Mouse (Mus musculus) hindbrain, embryonic 13.5 days (tissue): Measurements from ENCODE around the gene Olfr623. TPM values are rescaled to one million over a fixed set of nuclear protein-coding genes. Genes with fewer than 3 reads are reported as not detected.

Experiments
- ATAC-seq: fragments of 200-750 bp; cut with Nextera tagmentation; 2 replicates; pipeline ENCODE4 v1.8.0; 2017; ENCODE audit warnings: moderate TSS enrichment; ENCODE audit not compliant: low FRiP score
- H3K27ac ChIP-seq: fragments of 300-500 bp; sonication (generic); 2 replicates; pipeline ENCODE4 v1.5.1; 2015; ENCODE audit warnings: inconsistent platforms, mild to moderate bottlenecking, moderate library complexity
- H3K27me3 ChIP-seq: fragments of 300-500 bp; sonication (generic); 2 replicates; pipeline ENCODE4 v1.6.1; 2015; ENCODE audit warnings: mild to moderate bottlenecking, inconsistent platforms
- H3K36me3 ChIP-seq: fragments of 300-500 bp; sonication (generic); 2 replicates; pipeline ENCODE4 v1.6.1; 2015; ENCODE audit warnings: mild to moderate bottlenecking, inconsistent platforms
- H3K4me1 ChIP-seq: fragments of 300-500 bp; sonication (generic); replicated peaks from 2 replicates; pipeline ENCODE4 v1.6.1; 2015; ENCODE audit warnings: inconsistent platforms
- H3K4me2 ChIP-seq: fragments of 300-500 bp; sonication (generic); 2 replicates; pipeline ENCODE4 v1.6.1; 2015; ENCODE audit warnings: inconsistent platforms, mild to moderate bottlenecking, moderate library complexity
- H3K4me3 ChIP-seq: fragments of 300-500 bp; sonication (generic); 2 replicates; pipeline ENCODE4 v1.5.1; 2015; ENCODE audit warnings: mild to moderate bottlenecking, inconsistent platforms
- H3K9ac ChIP-seq: fragments of 300-500 bp; sonication (generic); 2 replicates; pipeline ENCODE4 v1.6.1; 2015; ENCODE audit warnings: mild to moderate bottlenecking, inconsistent platforms
- H3K9me3 ChIP-seq: fragments of 300-500 bp; sonication (generic); 2 replicates; pipeline ENCODE4 v1.6.1; 2016; ENCODE audit warnings: inconsistent platforms
- WGBS: fragments of 180-500 bp; shearing (Covaris S2); methylation state at CpG from one replicate; pipeline ENCODE4 v1.1.7; 2015; 5-methylcytosine and 5-hydroxymethylcytosine counted together
- polyA plus RNA-seq: library from polyadenylated mRNA; unstranded; fragments of >200 nt; fragmentation: Nextera tagmentation; extraction: Ambion mirVana; gene quantifications from 2 replicates; pipeline ENCODE4 v1.2.1, GENCODE M21; 2015

The Olfr623 gene
- polyA plus RNA-seq = not detected in 2 replicates

- Histone ChIP-seq H3K27me3 (no peaks in the 10 kb centered on the region), H3K9me3 (no peaks in the 10 kb centered on the region), H3K4me1 (no peaks in the 10 kb centered on the region), H3K4me2 (no peak within 1 kb of the TSS), H3K36me3 (no peaks in the 10 kb centered on the region), H3K9ac (no peak within 1 kb of the TSS), H3K27ac (no peak within 1 kb of the TSS), H3K4me3 (no peak within 1 kb of the TSS)
- no peak for ATAC-seq
Measured at GRCm38 (mm10) chr7:103663598-103663997, at the start of gene Olfr623. Olfr623 (minus strand) TSS chr7:103663698.

- no peak overlapping the region for H3K9ac ChIP-seq
- no peak overlapping the region for H3K4me3 ChIP-seq
- H3K27me3 ChIP-seq = no peaks in the 10 kb centered on the region
- no peaks in the 10 kb centered on the region for H3K4me1 ChIP-seq
- ATAC-seq = no peak
- WGBS = 38% methylated on average over 2 of the region's 2 CpGs
- H3K36me3 ChIP-seq = no peaks in the 10 kb centered on the region
- no peak overlapping the region for H3K4me2 ChIP-seq
- no peak overlapping the region for H3K27ac ChIP-seq
- no peaks in the 10 kb centered on the region for H3K9me3 ChIP-seq
Measured at GRCm38 (mm10) chr7:103712024-103712423, 48.5 kb upstream of the Olfr623 start.

GRCm38 (mm10) chr7:103699469-103699868, 36.0 kb upstream of the Olfr623 start:
- Histone ChIP-seq H3K27ac (no peak overlapping the region), H3K4me2 (no peak overlapping the region), H3K9me3 (no peaks in the 10 kb centered on the region), H3K4me1 (no peaks in the 10 kb centered on the region), H3K4me3 (no peak overlapping the region), H3K36me3 (no peaks in the 10 kb centered on the region), H3K9ac (no peak overlapping the region), H3K27me3 (no peaks in the 10 kb centered on the region)
- 91% methylated on average over 4 of the region's 4 CpGs for WGBS
- no peak for ATAC-seq

- H3K27ac ChIP-seq = no peak within 1 kb of the TSS
- H3K36me3 ChIP-seq = no peaks in the 10 kb centered on the region
- H3K4me3 ChIP-seq = no peak within 1 kb of the TSS
- no peaks in the 10 kb centered on the region for H3K9me3 ChIP-seq
- no peaks in the 10 kb centered on the region for H3K4me1 ChIP-seq
- H3K4me2 ChIP-seq = no peak within 1 kb of the TSS
- ATAC-seq = no peak
- H3K9ac ChIP-seq = no peak within 1 kb of the TSS
- H3K27me3 ChIP-seq = no peaks in the 10 kb centered on the region
Measured at GRCm38 (mm10) chr7:103682420-103682819, 18.9 kb upstream of the Olfr623 start, which contains the start of gene Olfr625-ps1. Olfr625-ps1 (plus strand) TSS chr7:103682720.

GRCm38 (mm10) chr7:103671091-103671490, 7.6 kb upstream of the Olfr623 start, which contains the start of gene Olfr624:
Olfr624 (minus strand) TSS chr7:103671191.
- no peaks in the 10 kb centered on the region for H3K4me1 ChIP-seq
- H3K27ac ChIP-seq = no peak within 1 kb of the TSS
- no peaks in the 10 kb centered on the region for H3K27me3 ChIP-seq
- H3K36me3 ChIP-seq = no peaks in the 10 kb centered on the region
- H3K9ac ChIP-seq = no peak within 1 kb of the TSS
- no peak within 1 kb of the TSS for H3K4me2 ChIP-seq
- no peaks in the 10 kb centered on the region for H3K9me3 ChIP-seq
- ATAC-seq = no peak
- 97% methylated on average over 2 of the region's 2 CpGs for WGBS
- no peak within 1 kb of the TSS for H3K4me3 ChIP-seq

GRCm38 (mm10) chr7:103644070-103644469, 19.4 kb downstream of the Olfr623 start:
- no peak for ATAC-seq
- H3K9me3 ChIP-seq = no peaks in the 10 kb centered on the region
- no peak overlapping the region for H3K4me3 ChIP-seq
- 93% methylated on average over 4 of the region's 4 CpGs for WGBS
- no peaks in the 10 kb centered on the region for H3K36me3 ChIP-seq
- no peaks in the 10 kb centered on the region for H3K27me3 ChIP-seq
- no peaks in the 10 kb centered on the region for H3K4me1 ChIP-seq
- no peak overlapping the region for H3K4me2 ChIP-seq
- H3K27ac ChIP-seq = no peak overlapping the region
- no peak overlapping the region for H3K9ac ChIP-seq

GRCm38 (mm10) chr7:103642602-103643001, 20.9 kb downstream of the Olfr623 start, which contains the start of gene Olfr622:
Olfr622 (minus strand) TSS chr7:103642702.
- 79% methylated on average over 1 of the region's 1 CpGs for WGBS
- no peak within 1 kb of the TSS for H3K9ac ChIP-seq

GRCm38 (mm10) chr7:103636795-103637194, 26.7 kb downstream of the Olfr623 start:
- H3K4me2 ChIP-seq = no peak overlapping the region
- no peak overlapping the region for H3K27ac ChIP-seq
- H3K27me3 ChIP-seq = no peaks in the 10 kb centered on the region
- H3K36me3 ChIP-seq = no peaks in the 10 kb centered on the region
- H3K4me3 ChIP-seq = no peak overlapping the region
- H3K4me1 ChIP-seq = no peaks in the 10 kb centered on the region
- no peaks in the 10 kb centered on the region for H3K9me3 ChIP-seq
- no peak for ATAC-seq
- H3K9ac ChIP-seq = no peak overlapping the region

More at GRCm38 (mm10) chr7:103642602-103643001, 20.9 kb downstream of the Olfr623 start, which contains the start of gene Olfr622:
- Histone ChIP-seq H3K4me2 (no peak within 1 kb of the TSS), H3K4me3 (no peak within 1 kb of the TSS), H3K4me1 (no peaks in the 10 kb centered on the region), H3K9me3 (no peaks in the 10 kb centered on the region), H3K36me3 (no peaks in the 10 kb centered on the region), H3K27ac (no peak within 1 kb of the TSS), H3K27me3 (no peaks in the 10 kb centered on the region)
- ATAC-seq = no peak

- no peaks in the 10 kb centered on the region for H3K4me1 ChIP-seq
- H3K27ac ChIP-seq = no peak within 1 kb of the TSS
- H3K4me3 ChIP-seq = no peak within 1 kb of the TSS
- no peak for ATAC-seq
- H3K4me2 ChIP-seq = no peak within 1 kb of the TSS
- no peaks in the 10 kb centered on the region for H3K36me3 ChIP-seq
- no peak within 1 kb of the TSS for H3K9ac ChIP-seq
- WGBS = 78% methylated on average over 2 of the region's 2 CpGs
- H3K9me3 ChIP-seq = no peaks in the 10 kb centered on the region
- H3K27me3 ChIP-seq = no peaks in the 10 kb centered on the region
Measured at GRCm38 (mm10) chr7:103612434-103612833, 51.1 kb downstream of the Olfr623 start, which contains the start of gene Olfr620. Olfr620 (minus strand) TSS chr7:103612534.

Other genes with a start within 250 kb of the Olfr623 start
- gene Usp17lc, start 248.6 kb downstream of the Olfr623 start, polyA plus RNA-seq = not detected in 2 replicates
- not detected in 2 replicates for gene Olfr605, start 218.3 kb downstream of the Olfr623 start, polyA plus RNA-seq
- not detected in 2 replicates for gene Olfr606, start 214.7 kb downstream of the Olfr623 start, polyA plus RNA-seq
- not detected in 2 replicates for gene Olfr607, start 199.5 kb downstream of the Olfr623 start, polyA plus RNA-seq
- gene Olfr608, start 193.8 kb downstream of the Olfr623 start, polyA plus RNA-seq = not detected in 2 replicates
- not detected in 2 replicates for gene Olfr609, start 165.6 kb downstream of the Olfr623 start, polyA plus RNA-seq
- gene Olfr610, start 151.6 kb downstream of the Olfr623 start, polyA plus RNA-seq = not detected in 2 replicates
- gene Olfr611, start 142.9 kb downstream of the Olfr623 start, polyA plus RNA-seq = not detected in 2 replicates
- not detected in 2 replicates for gene Olfr612, start 121.0 kb downstream of the Olfr623 start, polyA plus RNA-seq
- gene Olfr613, start 115.6 kb downstream of the Olfr623 start, polyA plus RNA-seq = not detected in 2 replicates
- gene Olfr615, start 107.6 kb downstream of the Olfr623 start, polyA plus RNA-seq = not detected in 2 replicates
- gene Olfr616, start 94.6 kb downstream of the Olfr623 start, polyA plus RNA-seq = not detected in 2 replicates
- gene Olfr617, start 90.6 kb downstream of the Olfr623 start, polyA plus RNA-seq = not detected in 2 replicates
- 0.21 TPM in 1 of 2 replicates, not detected in the other for gene Olfr618, start 73.6 kb downstream of the Olfr623 start, polyA plus RNA-seq
- gene Olfr619, start 63.1 kb downstream of the Olfr623 start, polyA plus RNA-seq = not detected in 2 replicates
- not detected in 2 replicates for gene Olfr620, start 51.2 kb downstream of the Olfr623 start, polyA plus RNA-seq
- gene Olfr622, start 21.0 kb downstream of the Olfr623 start, polyA plus RNA-seq = not detected in 2 replicates
- gene Olfr624, start 7.5 kb upstream of the Olfr623 start, polyA plus RNA-seq = 0.03 TPM in 1 of 2 replicates, not detected in the other
- not detected in 2 replicates for gene Olfr625-ps1, start 19.0 kb upstream of the Olfr623 start, polyA plus RNA-seq
- not detected in 2 replicates for gene Olfr243, start 51.0 kb upstream of the Olfr623 start, polyA plus RNA-seq
- gene Olfr628, start 66.7 kb upstream of the Olfr623 start, polyA plus RNA-seq = not detected in 2 replicates
- gene Olfr629, start 81.2 kb upstream of the Olfr623 start, polyA plus RNA-seq = not detected in 2 replicates
- gene Olfr630, start 93.6 kb upstream of the Olfr623 start, polyA plus RNA-seq = not detected in 2 replicates
- not detected in 2 replicates for gene Olfr69, start 107.9 kb upstream of the Olfr623 start, polyA plus RNA-seq
- gene Olfr68, start 116.0 kb upstream of the Olfr623 start, polyA plus RNA-seq = not detected in 2 replicates
- not detected in 2 replicates for gene Olfr67, start 128.1 kb upstream of the Olfr623 start, polyA plus RNA-seq
- 996 and 1,160 TPM in 2 replicates for gene Hbb-bt, start 150.3 kb upstream of the Olfr623 start, polyA plus RNA-seq
- gene Hbb-bs, start 164.4 kb upstream of the Olfr623 start, polyA plus RNA-seq = 2,000 and 2,305 TPM in 2 replicates
- gene Hbb-bh2, start 176.8 kb upstream of the Olfr623 start, polyA plus RNA-seq = not detected in 2 replicates
- gene Hbb-bh1, start 179.5 kb upstream of the Olfr623 start, polyA plus RNA-seq = 43.8 and 70.4 TPM in 2 replicates
- 4,283 and 4,441 TPM in 2 replicates for gene Hbb-y, start 189.5 kb upstream of the Olfr623 start, polyA plus RNA-seq
- not detected in 2 replicates for gene Olfr66, start 222.6 kb upstream of the Olfr623 start, polyA plus RNA-seq
- not detected in 2 replicates for gene Olfr64, start 230.8 kb upstream of the Olfr623 start, polyA plus RNA-seq
- not detected in 2 replicates for gene Olfr65, start 239.8 kb upstream of the Olfr623 start, polyA plus RNA-seq